Mouse (Mus musculus) ES-E14 (cell line): ENCODE measurements at regions not wholly inside any gene's neighbourhood (a gene's known extent, or its start where the extent isn't known, plus 50 kb on each side); places are given as distances from the start of the nearest gene placed in this dataset.

ENCODE experiments used
- DNase-seq: peaks from one replicate; pipeline ENCODE4 v3.0.0-alpha.2; 2013; ENCODE audit warnings: low read depth, low spot score
- H3K27ac ChIP-seq: 2 replicates; pipeline ENCODE4 v1.5.1; 2012; ENCODE audit warnings: low read depth, mild to moderate bottlenecking, low read length, moderate library complexity, mixed read lengths; ENCODE audit not compliant: poor library complexity, insufficient read depth, severe bottlenecking
- H3K36me3 ChIP-seq: 2 replicates; pipeline ENCODE4 v1.6.1; 2012; ENCODE audit warnings: mild to moderate bottlenecking, low read length, moderate library complexity, mixed read lengths; ENCODE audit not compliant: control insufficient read depth, poor library complexity, insufficient read depth, severe bottlenecking
- H3K4me1 ChIP-seq, 2 experiments: fragments of 150-350 bp in 1 of 2; sonication (generic) in 1 of 2; 2 replicates each; pipeline ENCODE4 v1.6.1; 2012; ENCODE audit warnings: low read length in 2 of 2, mild to moderate bottlenecking in 1 of 2, mixed read lengths in 1 of 2; ENCODE audit not compliant: control insufficient read depth in 2 of 2, insufficient read depth in 2 of 2, poor library complexity in 1 of 2
- H3K4me3 ChIP-seq, 2 experiments: fragments of 150-350 bp in 1 of 2; sonication (generic) in 1 of 2; 2 replicates each; pipeline ENCODE4 v1.5.1; 2012; ENCODE audit warnings: low read length in 2 of 2, low read depth in 1 of 2, mild to moderate bottlenecking in 1 of 2, mixed read lengths in 1 of 2; ENCODE audit not compliant: insufficient read depth in 1 of 2, poor library complexity in 1 of 2, severe bottlenecking in 1 of 2
- H3K9ac ChIP-seq: 2 replicates; pipeline ENCODE4 v1.6.1; 2012; ENCODE audit warnings: low read depth, mild to moderate bottlenecking, low read length, mixed read lengths; ENCODE audit not compliant: poor library complexity, insufficient read depth, severe bottlenecking
- H3K9me3 ChIP-seq: fragments of 150-350 bp; sonication (generic); 2 replicates; pipeline ENCODE4 v1.6.1; 2012; ENCODE audit warnings: low read depth, mild to moderate bottlenecking, low read length; ENCODE audit not compliant: control insufficient read depth, insufficient read depth
- CHD2 ChIP-seq: IDR thresholded peaks from 2 replicates; pipeline ENCODE4 v1.6.1; 2014; ENCODE audit warnings: mild to moderate bottlenecking, low read depth, low read length, inconsistent platforms
- HCFC1 ChIP-seq: IDR thresholded peaks from 2 replicates; pipeline ENCODE4 v1.6.1; 2012; ENCODE audit warnings: low read length, inconsistent platforms, borderline replicate concordance; ENCODE audit not compliant: insufficient read depth
- MAFK ChIP-seq: IDR thresholded peaks from 2 replicates; pipeline ENCODE4 v1.6.1; 2014; ENCODE audit warnings: mild to moderate bottlenecking, low read depth, low read length, inconsistent platforms; ENCODE audit not compliant: insufficient read depth
- ZC3H11A ChIP-seq: IDR thresholded peaks from 2 replicates; pipeline ENCODE4 v1.6.1; 2012; ENCODE audit warnings: low read depth, mild to moderate bottlenecking, inconsistent platforms, low read length, borderline replicate concordance
- ZNF384 ChIP-seq: IDR thresholded peaks from 2 replicates; pipeline ENCODE4 v1.6.1; 2012; ENCODE audit warnings: low read depth, low read length, inconsistent platforms
- in situ Hi-C, 2 experiments: fragments of 600-800 bp; cut with MboI; formaldehyde crosslinking; loops; one replicate each; pipeline ENCODE4 v1.15.1; 2025; ENCODE audit warnings: low sequenced_read_pairs in 2 of 2, inconsistent platforms in 1 of 2; ENCODE audit not compliant: unreplicated experiment in 2 of 2

- no peak for TF ChIP-seq ZC3H11A
- TF ChIP-seq CHD2 = no peak
- no peak for TF ChIP-seq MAFK
- no peak for TF ChIP-seq HCFC1
- TF ChIP-seq ZNF384 = no peak
- Histone ChIP-seq H3K9me3 (no peaks in the 10 kb centered on the region), H3K9ac (no peak overlapping the region), H3K36me3 (no peaks in the 10 kb centered on the region), H3K4me3 (no peak overlapping the region), H3K27ac (no peak overlapping the region), H3K4me1 (no peaks in the 10 kb centered on the region)
- in situ Hi-C loops = no loop called here
- no peak for DNase-seq
These were observed 85.4 kb downstream of the 1700020N01Rik start for GRCm38 (mm10) chr10:21678372-21678771.

DNA sequence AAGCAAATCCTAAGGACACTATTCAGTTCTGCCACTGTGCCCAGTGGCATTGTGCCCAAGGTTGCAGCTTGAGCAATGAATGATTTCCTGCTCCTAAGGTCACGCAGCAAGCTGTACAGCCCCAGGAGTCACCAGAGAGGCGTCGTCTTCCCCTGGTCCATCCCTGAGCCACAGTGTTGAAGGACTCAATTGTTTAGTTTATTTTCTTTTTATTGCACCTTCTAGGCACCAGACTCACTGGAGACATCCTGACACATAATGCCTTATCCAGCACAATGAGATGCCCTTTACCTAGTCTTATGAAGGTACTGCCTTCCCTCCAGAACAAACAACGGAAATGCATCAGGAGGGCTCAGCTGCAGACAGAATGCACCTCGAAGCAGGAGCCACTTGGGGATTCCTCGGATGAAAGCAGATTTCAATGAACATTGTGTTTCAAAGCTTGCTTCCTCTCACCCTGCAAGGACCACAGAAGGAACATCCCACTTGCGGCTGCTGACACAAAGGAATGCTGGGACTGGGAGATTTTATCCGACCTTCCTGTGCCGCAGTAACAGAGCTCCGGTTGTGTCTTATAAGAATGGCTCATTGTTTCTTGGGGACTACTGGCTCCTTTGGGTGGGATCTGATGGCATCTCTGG is 86.0 kb downstream of the 1700020N01Rik start:
- TF ChIP-seq ZNF384 = no peak
- no peak for TF ChIP-seq CHD2
- TF ChIP-seq ZC3H11A = no peak
- no peaks in the 10 kb centered on the region for H3K9me3 ChIP-seq
- no peak overlapping the region for H3K4me3 ChIP-seq
- H3K27ac ChIP-seq = no peak overlapping the region
- DNase-seq = no peak
- no peaks in the 10 kb centered on the region for H3K36me3 ChIP-seq
- no peak overlapping the region for H3K9ac ChIP-seq
- in situ Hi-C loops = no loop called here
- no peaks in the 10 kb centered on the region for H3K4me1 ChIP-seq

DNA sequence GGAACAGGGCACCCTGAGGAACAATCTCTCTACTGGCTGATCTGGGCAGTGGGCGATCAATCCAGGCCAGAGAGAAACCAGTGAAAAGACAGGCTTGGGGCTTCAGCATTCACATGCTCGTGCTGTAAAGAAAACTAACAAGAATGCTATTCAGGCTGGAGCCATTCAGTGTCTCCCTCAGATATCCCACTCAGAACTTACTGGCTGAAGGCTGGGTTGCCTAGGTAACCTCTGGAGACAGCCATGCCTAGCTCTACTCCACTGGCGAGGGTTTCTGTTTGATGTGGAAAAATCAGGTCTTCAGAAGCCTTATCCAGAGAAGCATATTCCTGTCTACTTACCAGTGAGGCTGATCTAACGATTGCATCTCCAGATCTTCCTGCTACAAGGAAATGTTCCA is 87.8 kb downstream of the 1700020N01Rik start:
- in situ Hi-C loops = no loop called here
- H3K9ac ChIP-seq = no peak overlapping the region
- no peak for TF ChIP-seq ZC3H11A
- no peak for TF ChIP-seq CHD2
- no peak for TF ChIP-seq HCFC1
- TF ChIP-seq ZNF384 = no peak
- TF ChIP-seq MAFK = no peak
- H3K9me3 ChIP-seq = no peaks in the 10 kb centered on the region
- H3K4me3 ChIP-seq = no peak overlapping the region
- no peaks in the 10 kb centered on the region for H3K4me1 ChIP-seq
- no peaks in the 10 kb centered on the region for H3K36me3 ChIP-seq
- DNase-seq = no peak
- no peak overlapping the region for H3K27ac ChIP-seq

DNA sequence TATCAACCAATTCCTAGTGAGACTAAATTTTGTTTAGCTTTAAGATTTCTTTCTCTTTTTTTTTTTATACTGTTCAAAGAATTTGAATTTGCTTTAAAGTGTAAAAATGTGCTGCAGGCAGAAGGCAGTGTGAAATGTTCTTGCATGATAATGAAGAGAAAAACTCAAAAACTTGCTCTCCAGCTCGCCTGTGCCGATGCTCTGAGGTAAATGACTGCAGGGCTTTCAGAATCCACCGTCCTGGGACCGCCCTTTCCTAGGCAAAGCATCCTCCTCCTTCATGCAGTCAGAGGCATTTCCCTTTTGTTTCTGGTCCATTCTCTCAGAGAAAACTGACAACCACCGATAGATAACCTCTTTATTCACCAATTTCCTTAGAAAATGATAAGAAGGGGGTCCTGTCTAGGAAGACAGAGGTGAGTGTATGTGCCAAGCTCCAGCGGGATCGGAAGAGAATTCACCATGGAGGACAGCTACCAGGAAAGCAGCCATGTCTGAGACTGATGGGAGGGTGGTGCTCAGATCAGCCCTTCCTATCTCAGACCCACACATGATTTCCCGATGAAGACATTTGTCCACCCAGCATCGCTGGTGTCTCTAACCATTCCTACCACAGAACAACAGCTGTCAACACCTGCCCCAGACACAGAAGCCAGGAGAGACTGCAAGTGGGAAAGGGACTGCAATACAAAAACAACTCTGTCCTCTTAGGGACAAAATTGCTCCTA is 91.5 kb downstream of the 1700020N01Rik start:
- Histone ChIP-seq H3K4me3 (no peak overlapping the region), H3K9ac (no peak overlapping the region), H3K27ac (no peak overlapping the region), H3K4me1 (no peaks in the 10 kb centered on the region), H3K36me3 (no peaks in the 10 kb centered on the region), H3K9me3 (no peaks in the 10 kb centered on the region)
- in situ Hi-C loops = no loop called here
- DNase-seq = no peak
- TF ChIP-seq MAFK = no peak
- no peak for TF ChIP-seq ZNF384
- no peak for TF ChIP-seq ZC3H11A
- no peak for TF ChIP-seq CHD2
- no peak for TF ChIP-seq HCFC1
